Mouse (Mus musculus): ENCODE data around the gene Myo1g. TPM values are rescaled to one million over a fixed set of nuclear protein-coding genes. Genes with fewer than 3 reads are reported as not detected.

Gene Myo1g
- polyA plus RNA-seq, 1 experiment from 2014 or later: 1.2 TPM

DNA sequence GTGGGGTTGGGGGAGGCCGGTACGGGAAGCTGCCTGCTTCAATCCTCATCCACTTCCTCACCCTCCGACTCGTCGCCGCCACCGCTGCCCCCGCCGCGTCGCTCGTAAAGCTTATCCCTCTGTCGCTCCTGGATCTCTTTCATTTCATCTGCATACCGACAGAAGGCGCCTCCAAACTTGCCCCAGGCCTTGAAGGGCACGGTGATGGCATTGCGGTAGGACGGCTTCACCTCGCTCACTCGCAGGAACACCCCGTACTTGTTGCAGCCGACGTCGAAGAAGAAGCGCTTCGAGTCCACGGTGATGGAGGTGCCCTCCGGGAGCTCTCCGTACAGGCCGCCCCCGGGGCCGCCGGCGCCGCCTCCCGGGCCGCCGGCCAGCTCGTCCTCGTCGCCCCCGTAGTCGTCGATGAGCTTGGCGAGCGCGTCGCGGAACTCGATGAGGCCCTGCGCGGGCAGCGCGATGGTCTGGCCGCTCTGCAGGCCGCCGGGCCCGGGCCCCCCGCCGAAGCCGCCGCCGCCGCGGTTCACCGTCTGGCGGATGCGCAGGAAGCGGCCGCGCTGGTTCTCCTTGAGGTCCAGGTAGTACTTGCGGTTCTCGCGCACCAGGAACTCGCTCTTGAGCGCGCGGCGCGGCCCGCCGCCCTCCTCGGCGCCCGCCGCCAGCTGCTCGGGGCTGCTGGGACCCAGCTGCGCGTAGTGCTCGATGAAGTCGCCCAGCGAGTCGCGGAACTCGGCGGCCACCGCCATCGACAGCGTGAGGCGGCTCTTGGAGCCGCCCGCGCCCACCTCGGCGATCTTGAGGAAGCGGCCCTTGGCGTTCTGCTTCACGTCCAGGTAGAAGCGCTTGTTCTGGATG, 45.7 kb downstream of the Myo1g start:
- peak overlapping the region; percentile 91 for H3K9ac ChIP-seq
- H3K27ac ChIP-seq: peak overlapping the region; percentile 98
- H3K9me3 ChIP-seq (replicated peaks): no peaks in the 10 kb centered on the region
- H3K27me3 ChIP-seq: no peaks in the 10 kb centered on the region
- H3K36me3 ChIP-seq: no peaks in the 10 kb centered on the region; the same call in 1 of the 2 replicates
- H3K4me2 ChIP-seq: peak overlapping the region; percentile 90
- ATAC-seq (replicated peaks; ENCODE audit: insufficient number of reproducible peaks, insufficient read depth, low FRiP score, low read depth): peak; percentile 37
- peaks cover 27% of the 10 kb centered on the region for H3K4me1 ChIP-seq (replicated peaks)
- WGBS: under 1% methylated on average over 108 of the region's 109 CpGs
- H3K4me3 ChIP-seq: peak overlapping the region; percentile 89

- H3K4me3 ChIP-seq: peak overlapping the region; percentile 89
- H3K9me3 ChIP-seq (replicated peaks): no peaks in the 10 kb centered on the region
- H3K27me3 ChIP-seq: no peaks in the 10 kb centered on the region
- peak overlapping the region; percentile 98 for H3K27ac ChIP-seq
- WGBS: 17% methylated on average over 6 of the region's 6 CpGs
- H3K4me2 ChIP-seq: peak overlapping the region; percentile 90
- ATAC-seq (replicated peaks; ENCODE audit: insufficient number of reproducible peaks, insufficient read depth, low FRiP score, low read depth): no peak
- H3K9ac ChIP-seq: peak overlapping the region; percentile 91
- peaks cover 31% of the 10 kb centered on the region for H3K4me1 ChIP-seq (replicated peaks)
- no peaks in the 10 kb centered on the region; the same call in 1 of the 2 replicates for H3K36me3 ChIP-seq
Observed at GRCm38 (mm10) chr11:6474381-6474780, 46.4 kb downstream of the Myo1g start.

GRCm38 (mm10) chr11:6472076-6472475, 48.7 kb downstream of the Myo1g start:
- peaks cover 36% of the 10 kb centered on the region for H3K4me1 ChIP-seq (replicated peaks)
- peak overlapping the region; percentile 61 for H3K9ac ChIP-seq
- H3K36me3 ChIP-seq: no peaks in the 10 kb centered on the region; the same call in 1 of the 2 replicates
- H3K27me3 ChIP-seq: no peaks in the 10 kb centered on the region
- ATAC-seq (replicated peaks; ENCODE audit: insufficient number of reproducible peaks, insufficient read depth, low FRiP score, low read depth): no peak
- peak overlapping the region; percentile 50 for H3K4me3 ChIP-seq
- H3K4me2 ChIP-seq: peak overlapping the region; percentile 90
- peak overlapping the region; percentile 82 for H3K27ac ChIP-seq
- H3K9me3 ChIP-seq (replicated peaks): no peaks in the 10 kb centered on the region

DNA sequence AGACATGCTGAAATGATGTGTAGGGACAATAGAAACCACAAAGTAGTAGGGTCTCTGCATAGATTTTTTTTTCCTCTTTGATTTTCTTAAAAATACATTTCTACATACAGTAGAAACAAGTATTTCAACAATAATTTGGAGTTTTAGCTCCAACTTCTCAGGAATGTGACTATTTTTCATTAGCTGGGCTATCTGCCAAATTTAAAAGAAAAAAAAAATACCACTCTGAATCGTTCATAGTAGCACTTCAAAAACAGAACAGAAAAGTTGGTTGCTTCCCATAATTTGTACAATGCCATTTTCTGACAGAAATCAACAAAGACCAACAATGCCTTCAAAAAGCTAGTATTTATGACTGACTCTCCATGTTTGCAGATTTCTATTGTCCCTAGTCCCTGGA, 49.3 kb downstream of the Myo1g start:
- peak overlapping the region; percentile 50 for H3K4me3 ChIP-seq

DNA sequence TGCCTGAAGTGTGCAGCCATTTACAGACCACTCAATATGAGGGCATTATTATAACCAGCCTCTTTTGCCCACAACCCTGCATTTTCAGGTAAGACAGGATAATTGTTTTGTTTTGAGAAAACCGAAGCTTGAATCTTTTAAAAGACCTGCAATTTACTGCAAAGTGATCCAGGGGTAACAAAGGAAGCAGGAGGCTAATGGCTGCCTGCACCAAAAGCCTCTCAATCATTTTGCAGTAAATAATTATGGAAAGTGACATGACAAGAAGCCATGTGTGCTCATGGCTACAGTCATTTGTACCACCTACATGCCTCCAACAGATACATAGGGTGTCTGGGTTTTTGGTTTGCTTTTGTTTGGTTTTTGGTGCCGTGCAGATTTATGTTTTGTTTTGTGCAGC, 49.7 kb downstream of the Myo1g start:
- 55% methylated on average over 2 of the region's 2 CpGs for WGBS
- Histone ChIP-seq H3K4me3 (peak overlapping the region; percentile 50), H3K4me2 (peak overlapping the region; percentile 90), H3K9ac (peak overlapping the region; percentile 34; the same call in 1 of the 2 replicates), H3K27me3 (no peaks in the 10 kb centered on the region), H3K9me3 (replicated peaks) (no peaks in the 10 kb centered on the region), H3K36me3 (peaks cover 9% of the 10 kb centered on the region), H3K27ac (peak overlapping the region; percentile 82), H3K4me1 (replicated peaks) (peaks cover 36% of the 10 kb centered on the region)
- ATAC-seq (replicated peaks; ENCODE audit: insufficient number of reproducible peaks, insufficient read depth, low FRiP score, low read depth): no peak

More for the DNA sequence above, 49.3 kb downstream of the Myo1g start:
- Histone ChIP-seq H3K9me3 (replicated peaks) (no peaks in the 10 kb centered on the region), H3K36me3 (peaks cover 5% of the 10 kb centered on the region), H3K27me3 (no peaks in the 10 kb centered on the region), H3K4me2 (peak overlapping the region; percentile 90), H3K4me1 (replicated peaks) (peaks cover 36% of the 10 kb centered on the region), H3K9ac (peak overlapping the region; percentile 55), H3K27ac (peak overlapping the region; percentile 82)
- ATAC-seq (replicated peaks; ENCODE audit: insufficient number of reproducible peaks, insufficient read depth, low FRiP score, low read depth): no peak
- whole genome bisulfite sequencing: 2% methylated on average over 1 of the region's 1 CpGs

GRCm38 (mm10) chr11:6468541-6468940, 52.2 kb downstream of the Myo1g start:
- ATAC-seq (replicated peaks; ENCODE audit: insufficient number of reproducible peaks, insufficient read depth, low FRiP score, low read depth): no peak
- no peak overlapping the region for H3K9ac ChIP-seq
- no peak overlapping the region for H3K4me3 ChIP-seq
- no peak overlapping the region for H3K27ac ChIP-seq
- WGBS: 62% methylated on average over 2 of the region's 2 CpGs
- peaks cover 11% of the 10 kb centered on the region for H3K36me3 ChIP-seq
- peaks cover 27% of the 10 kb centered on the region for H3K4me1 ChIP-seq (replicated peaks)
- H3K4me2 ChIP-seq: no peak overlapping the region
- H3K9me3 ChIP-seq (replicated peaks): no peaks in the 10 kb centered on the region
- no peaks in the 10 kb centered on the region for H3K27me3 ChIP-seq

DNA sequence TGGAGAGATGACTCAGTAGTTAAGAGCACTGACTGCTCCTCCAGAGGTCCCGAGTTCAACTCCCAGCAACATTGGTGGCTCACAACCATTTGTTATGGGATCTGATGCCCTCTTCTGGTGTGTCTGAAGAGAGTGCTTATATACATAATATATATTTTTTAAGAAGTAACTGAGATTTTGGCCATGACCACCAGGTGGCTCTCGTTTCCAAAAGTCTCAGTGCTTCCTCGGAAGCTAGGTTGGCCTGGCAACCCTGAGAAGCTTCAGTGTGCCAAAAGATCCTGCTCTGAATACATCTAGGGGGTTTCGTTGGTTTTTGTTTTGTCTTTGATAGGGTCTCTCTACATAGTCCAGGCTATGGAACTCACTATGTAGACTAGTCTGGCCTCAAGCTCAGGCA, 55.6 kb downstream of the Myo1g start:
- Histone ChIP-seq H3K4me1 (replicated peaks) (peaks cover 9% of the 10 kb centered on the region), H3K9ac (no peak overlapping the region), H3K27ac (no peak overlapping the region), H3K4me3 (no peak overlapping the region), H3K36me3 (peaks cover 11% of the 10 kb centered on the region), H3K9me3 (replicated peaks) (no peaks in the 10 kb centered on the region), H3K27me3 (no peaks in the 10 kb centered on the region), H3K4me2 (no peak overlapping the region)
- ATAC-seq (replicated peaks; ENCODE audit: insufficient number of reproducible peaks, insufficient read depth, low FRiP score, low read depth): no peak
- WGBS: 23% methylated on average over 4 of the region's 4 CpGs

DNA sequence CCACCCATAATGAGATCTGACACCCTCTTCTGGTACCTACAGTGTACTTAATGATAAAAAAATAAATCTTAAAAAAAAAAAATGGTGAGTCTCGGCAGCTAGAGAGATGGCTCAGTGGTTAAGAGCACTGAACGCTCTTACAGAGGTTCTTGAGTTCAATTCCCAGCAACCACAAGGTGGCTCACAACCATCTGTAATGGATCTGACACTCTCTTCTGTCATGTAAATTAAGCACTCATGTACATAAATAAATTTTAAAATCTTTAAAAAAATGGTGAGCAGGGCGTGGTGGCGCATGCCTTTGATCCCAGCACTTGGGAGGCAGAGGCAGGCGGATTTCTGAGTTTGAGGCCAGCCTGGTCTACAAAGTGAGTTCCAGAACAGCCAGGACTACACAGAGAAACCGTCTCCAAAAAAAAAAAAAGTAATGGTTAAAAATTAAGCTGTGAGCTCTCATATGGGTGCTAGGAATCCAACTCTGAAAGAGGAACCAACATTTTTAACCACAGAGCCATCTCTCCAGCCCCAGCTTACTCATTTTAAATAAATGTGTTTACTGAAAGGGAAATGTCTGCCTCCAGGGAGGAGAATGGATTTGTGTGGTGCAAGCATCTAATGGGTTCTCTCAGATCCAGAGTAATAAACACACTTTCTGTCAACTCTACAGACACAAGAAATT, 57.5 kb downstream of the Myo1g start:
- H3K27ac ChIP-seq: no peak overlapping the region
- no peak overlapping the region for H3K4me3 ChIP-seq
- no peaks in the 10 kb centered on the region; the same call in 1 of the 2 replicates for H3K4me1 ChIP-seq (replicated peaks)
- no peaks in the 10 kb centered on the region for H3K9me3 ChIP-seq (replicated peaks)
- H3K9ac ChIP-seq: no peak overlapping the region
- H3K27me3 ChIP-seq: no peaks in the 10 kb centered on the region
- ATAC-seq (replicated peaks; ENCODE audit: insufficient number of reproducible peaks, insufficient read depth, low FRiP score, low read depth): no peak
- H3K4me2 ChIP-seq: no peak overlapping the region
- H3K36me3 ChIP-seq: peaks cover 11% of the 10 kb centered on the region
- WGBS: 86% methylated on average over 6 of the region's 6 CpGs

Small RNA genes lying within 50 kb of the gene (microRNA-seq; reads per million reads assigned to microRNA genes)
- not detected for gene Gm22123

Other genes starting within 250 kb of the Myo1g start
- gene Tmed4, start 246.1 kb downstream of the Myo1g start, polyA plus RNA-seq (2015; fragmentation: Nextera tagmentation; extraction: Ambion mirVana): 76.0 and 84.3 TPM in 2 replicates
- gene Ogdh, start 229.3 kb downstream of the Myo1g start, polyA plus RNA-seq (2015; fragmentation: Nextera tagmentation; extraction: Ambion mirVana): 264 and 278 TPM in 2 replicates
- 6.6 and 8.2 TPM in 2 replicates for gene Zmiz2, start 131.9 kb downstream of the Myo1g start, polyA plus RNA-seq (2015; fragmentation: Nextera tagmentation; extraction: Ambion mirVana)
- gene Ppia, start 105.5 kb downstream of the Myo1g start, polyA plus RNA-seq (2015; fragmentation: Nextera tagmentation; extraction: Ambion mirVana): 3,680 and 4,098 TPM in 2 replicates
- 318 and 327 TPM in 2 replicates for gene H2afv, start 76.5 kb downstream of the Myo1g start, polyA plus RNA-seq (2015; fragmentation: Nextera tagmentation; extraction: Ambion mirVana)
- 24.0 and 26.1 TPM in 2 replicates for gene Purb, start 45.0 kb downstream of the Myo1g start, polyA plus RNA-seq (2015; fragmentation: Nextera tagmentation; extraction: Ambion mirVana)
- gene Ccm2, start 25.9 kb upstream of the Myo1g start, polyA plus RNA-seq (2015; fragmentation: Nextera tagmentation; extraction: Ambion mirVana): 44.7 and 68.9 TPM in 2 replicates
- gene Nacad, start 85.1 kb upstream of the Myo1g start, polyA plus RNA-seq (2015; fragmentation: Nextera tagmentation; extraction: Ambion mirVana): 1.1 and 3.3 TPM in 2 replicates
- gene Tbrg4, start 105.1 kb upstream of the Myo1g start, polyA plus RNA-seq (2015; fragmentation: Nextera tagmentation; extraction: Ambion mirVana): 38.8 and 48.5 TPM in 2 replicates
- not detected in 2 replicates for gene Wap, start 117.7 kb upstream of the Myo1g start, polyA plus RNA-seq (2015; fragmentation: Nextera tagmentation; extraction: Ambion mirVana)
- gene Ramp3, start 137.6 kb upstream of the Myo1g start, polyA plus RNA-seq (2015; fragmentation: Nextera tagmentation; extraction: Ambion mirVana): 2.6 and 4.0 TPM in 2 replicates

Measured in heart, embryonic 15.5 days (tissue).